Mouse (Mus musculus) activated CD4-positive, CD25-positive, alpha-beta regulatory T cell (primary cell): ENCODE results near the gene C530025M09Rik. TPM values are rescaled to one million over a fixed set of nuclear protein-coding genes. Genes with fewer than 3 reads are reported as not detected.

ENCODE experiments used
- polyA plus RNA-seq, 2 experiments: library from polyadenylated mRNA; unstranded; fragments of 100-300 nt; shearing (Covaris generic); gene quantifications; one replicate each; pipeline ENCODE4 v1.2.1; 2017

Gene C530025M09Rik
- polyA plus RNA-seq: under 1 TPM in 1 of 2 experiments, not detected in 1; 0.32 TPM

DNA sequence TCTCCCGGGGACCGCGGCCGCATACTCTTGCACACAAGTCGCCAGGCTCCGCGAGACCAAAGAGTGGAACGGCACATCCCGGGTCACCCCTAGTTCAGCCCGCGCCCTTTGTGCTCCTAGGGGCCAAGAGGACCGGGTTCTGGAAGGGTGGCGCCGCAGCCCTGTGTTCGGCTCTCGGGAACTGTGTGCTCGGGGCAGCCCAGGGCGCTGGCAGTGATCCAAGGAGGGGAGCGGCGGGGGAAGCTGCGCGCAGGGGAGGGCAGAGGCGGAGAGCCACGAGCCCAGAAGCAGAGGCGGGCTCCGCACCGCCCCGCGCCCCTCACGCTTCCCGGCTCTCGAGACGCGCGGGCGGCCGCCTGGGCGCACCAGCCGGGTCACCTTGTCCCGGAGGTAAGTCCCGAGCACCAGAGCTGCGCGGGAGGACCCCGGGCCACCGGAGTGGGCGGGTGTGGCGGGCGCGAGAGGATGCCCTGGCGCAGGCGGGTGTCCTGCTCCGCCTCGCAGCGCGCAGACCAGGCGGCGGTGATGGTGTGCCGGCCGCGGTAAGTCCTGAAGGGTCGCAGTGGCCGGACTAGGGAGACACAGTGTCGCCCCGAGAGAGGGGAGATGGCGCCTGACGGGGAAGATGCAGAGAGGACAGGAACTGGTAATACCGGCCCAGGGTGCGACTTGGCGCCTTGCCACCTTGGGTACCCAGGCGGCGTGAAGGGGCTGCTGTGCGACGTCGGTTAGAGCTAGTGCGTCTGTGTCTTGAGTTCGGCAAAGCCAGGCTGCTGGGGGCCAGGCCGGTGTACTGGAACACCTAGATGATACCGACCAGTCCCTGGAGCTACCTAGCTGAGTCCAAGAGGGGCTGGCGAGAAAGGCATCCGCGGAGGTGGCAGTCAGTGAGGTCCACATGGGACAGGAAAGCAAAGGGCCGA, at the start of gene C530025M09Rik:
TSS of gene C530025M09Rik (minus strand) at position 678 of the 923 bp plus-strand sequence.

DNA sequence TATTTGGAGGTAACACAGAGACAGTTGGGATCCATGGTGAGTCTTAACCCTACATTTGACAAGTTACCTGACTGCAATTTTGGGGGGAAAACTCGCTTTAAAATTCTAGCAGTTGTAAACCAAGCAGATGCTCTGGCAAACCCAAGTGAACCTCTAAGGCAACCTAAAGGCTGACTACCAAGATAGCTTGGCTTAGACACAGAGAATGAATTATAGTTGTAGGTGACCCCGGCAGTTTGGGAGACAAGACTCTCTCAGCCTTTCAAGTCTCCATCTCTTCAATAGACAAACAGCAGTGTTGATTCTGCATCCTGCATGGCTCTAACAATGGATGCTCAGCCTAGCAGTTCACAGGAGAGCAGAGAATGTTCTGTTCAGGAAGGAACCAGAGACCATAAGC, 2.1 kb downstream of the C530025M09Rik start, which contains the start of gene Syndig1:
TSS of gene Syndig1 (plus strand) at position 301 of the 400 bp plus-strand sequence.

Other genes with a start within 250 kb of the C530025M09Rik start
- gene Syndig1, start 2.0 kb downstream of the C530025M09Rik start, polyA plus RNA-seq: under 1 TPM in 1 of 2 experiments, not detected in 1; 0.47 TPM